In genomic region chr16:22563594-22563993, GRCm38 (mm10) we compare ENCODE assay signal across 10 mouse cellular contexts.
"Had no signal": no experiment of that assay in that cellular context is flagged by ENCODE, and none has a peak within 500 bp of the region (broad histone marks: within the 10 kb centered on the region; RNA-seq: fewer than 3 reads in every experiment).

No protein-coding gene starts in this region.

- H3K4me1 ChIP-seq: liver, embryonic 13.5 days had no signal

- DNase-seq: layer of hippocampus, postnatal 36 days; liver, embryonic 13.5 days; lung, adult 2 months; lung, postnatal 14 days; lung, postnatal 4 days; midbrain, embryonic 14.5 days; thymus, adult 18-20 months; thymus, postnatal 36 days had no signal

- H3K27me3 ChIP-seq: liver, embryonic 13.5 days had no signal

- H3K9ac ChIP-seq: liver, embryonic 13.5 days had no signal

- H3K4me2 ChIP-seq: liver, embryonic 13.5 days; midbrain, embryonic 11.5 days had no signal

- H3K27ac ChIP-seq: left cerebral cortex, adult 2 months; liver, embryonic 13.5 days had no signal

- H3K9me3 ChIP-seq: liver, embryonic 13.5 days had no signal

- H3K36me3 ChIP-seq: liver, embryonic 13.5 days had no signal

- H3K4me3 ChIP-seq: left cerebral cortex, adult 2 months; liver, embryonic 13.5 days had no signal
